Mouse (Mus musculus) cortical plate, adult 2 months (tissue): Measurements from ENCODE around the gene Wfdc1. TPM values are rescaled to one million over a fixed set of nuclear protein-coding genes. Genes with fewer than 3 reads are reported as not detected.

Experiments
- H3K27ac ChIP-seq: fragments of 200-500 bp; 2 replicates; pipeline ENCODE4 v1.5.1; 2012; ENCODE audit warnings: low read length, control low read depth, inconsistent platforms; ENCODE audit not compliant: insufficient read depth
- H3K4me1 ChIP-seq: fragments of 200-500 bp; 2 replicates; pipeline ENCODE4 v1.6.1; 2011; ENCODE audit warnings: low read length; ENCODE audit not compliant: control insufficient read depth, insufficient read depth
- H3K4me3 ChIP-seq: fragments of 200-500 bp; 2 replicates; pipeline ENCODE4 v1.5.1; 2011; ENCODE audit warnings: mild to moderate bottlenecking, low read length, control low read depth; ENCODE audit not compliant: insufficient read depth
- CTCF ChIP-seq: fragments of 200-500 bp; IDR thresholded peaks from 2 replicates; pipeline ENCODE4 v1.5.1; 2011; ENCODE audit warnings: mild to moderate bottlenecking, control low read depth, low read length; ENCODE audit not compliant: insufficient read depth; ENCODE audit errors: extremely low read depth
- POLR2A ChIP-seq: fragments of 200-500 bp; IDR thresholded peaks from 2 replicates; pipeline ENCODE4 v1.6.1; 2011; ENCODE audit warnings: mild to moderate bottlenecking, low read length, control low read depth; ENCODE audit not compliant: insufficient read depth; ENCODE audit errors: extremely low read depth
- polyA plus RNA-seq: library from polyadenylated mRNA; depleted of rRNA; stranded (reverse); fragments of >200 nt; gene quantifications from 2 replicates; pipeline ENCODE4 v1.2.3, GENCODE M21; 2012

The Wfdc1 gene
- polyA plus RNA-seq, 1 experiment = 20.3 TPM

GRCm38 (mm10) chr8:119702965-119703364, 36.8 kb downstream of the Wfdc1 start:
- no peak overlapping the region for H3K4me3 ChIP-seq
- TF ChIP-seq POLR2A (no peak), CTCF (no peak)
- H3K4me1 ChIP-seq = no peaks in the 10 kb centered on the region
- H3K27ac ChIP-seq = no peak overlapping the region

GRCm38 (mm10) chr8:119707146-119707545, 41.0 kb downstream of the Wfdc1 start:
- Histone ChIP-seq H3K27ac (no peak overlapping the region), H3K4me3 (no peak overlapping the region), H3K4me1 (no peaks in the 10 kb centered on the region)
- TF ChIP-seq POLR2A (no peak), CTCF (no peak)

DNA sequence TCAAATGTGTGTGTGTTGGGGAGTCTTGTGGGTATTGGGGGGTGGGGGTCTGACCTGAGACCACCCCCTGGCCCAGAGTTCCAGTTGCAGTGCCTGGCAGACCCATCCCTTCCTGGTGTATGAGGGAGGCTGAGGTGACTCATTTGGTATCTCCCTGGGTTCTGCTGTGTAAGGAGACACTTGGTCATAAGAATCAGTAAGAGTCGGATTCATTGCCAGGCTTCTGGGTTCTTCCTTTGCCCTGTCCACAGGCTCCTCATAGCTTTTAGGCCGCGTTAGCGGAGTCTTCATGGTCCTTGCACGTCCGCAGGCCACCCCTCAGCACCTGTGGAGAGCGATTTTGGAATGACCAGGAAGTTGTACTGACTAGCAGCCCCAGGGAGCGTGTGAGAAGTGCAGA, 42.3 kb downstream of the Wfdc1 start:
- H3K4me1 ChIP-seq = no peaks in the 10 kb centered on the region
- H3K27ac ChIP-seq = no peak overlapping the region
- H3K4me3 ChIP-seq = no peak overlapping the region
- TF ChIP-seq POLR2A (no peak), CTCF (no peak)

DNA sequence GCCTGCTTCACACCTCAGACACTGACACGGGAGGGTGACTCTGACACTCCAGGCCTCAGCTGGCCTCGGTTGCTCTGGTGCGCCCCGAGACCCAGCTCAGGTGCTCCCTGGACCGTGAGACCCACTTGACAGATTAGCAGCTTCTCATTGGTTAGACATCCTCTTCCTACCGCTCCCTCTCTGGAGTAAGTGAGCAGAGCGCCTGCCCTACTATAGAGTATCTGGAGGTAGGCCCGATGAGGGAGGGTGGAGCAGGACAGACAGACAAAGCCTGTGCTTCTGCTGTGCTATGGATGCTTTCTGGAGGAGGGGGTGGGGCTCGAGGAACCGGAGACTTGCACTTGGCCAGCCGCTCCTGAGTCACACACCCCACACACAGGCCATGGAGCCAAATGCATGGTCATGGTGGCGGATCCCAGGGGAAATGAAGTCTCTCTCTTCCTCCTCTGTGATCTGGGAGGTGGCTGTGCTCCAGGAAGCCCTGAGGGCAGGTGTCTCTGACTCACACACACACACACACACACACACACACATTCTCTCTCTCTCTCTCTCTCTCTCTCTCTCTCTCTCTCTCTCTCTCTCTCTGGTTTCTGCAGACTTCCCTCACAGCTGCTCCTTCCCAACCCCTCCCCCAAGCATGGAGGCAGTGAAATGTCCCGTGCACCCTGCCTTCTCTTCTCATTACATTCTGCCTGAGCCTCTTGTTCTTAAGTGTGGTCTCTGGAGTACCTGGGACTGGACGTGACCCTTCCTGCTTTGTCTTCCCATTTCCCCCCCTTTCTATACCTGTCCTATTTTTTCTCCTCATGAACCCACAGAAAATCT, 42.9 kb downstream of the Wfdc1 start:
- no peaks in the 10 kb centered on the region for H3K4me1 ChIP-seq
- H3K4me3 ChIP-seq = no peak overlapping the region
- no peak for TF ChIP-seq POLR2A
- no peak overlapping the region for H3K27ac ChIP-seq

DNA sequence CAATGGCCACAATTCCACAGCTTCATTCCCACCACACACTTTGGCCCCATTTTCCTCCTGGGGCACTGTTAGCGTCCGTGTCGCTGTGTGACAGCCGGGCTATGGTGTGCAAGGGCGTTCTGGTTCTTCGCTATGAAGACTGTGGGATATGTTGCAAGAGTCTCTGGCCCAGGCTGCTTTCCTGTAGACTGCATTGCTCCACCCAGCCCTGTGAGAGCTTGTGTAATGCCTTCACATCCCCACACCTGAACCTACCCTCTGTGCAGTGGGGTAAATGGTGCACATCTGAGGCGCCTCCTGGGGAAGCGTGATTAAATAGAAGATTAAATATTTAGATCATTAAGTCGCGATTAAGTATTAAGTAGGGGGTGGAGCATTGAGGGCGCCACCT, 43.5 kb downstream of the Wfdc1 start:
- TF ChIP-seq POLR2A (no peak), CTCF (no peak)
- H3K27ac ChIP-seq = no peak overlapping the region
- H3K4me1 ChIP-seq = no peaks in the 10 kb centered on the region
- no peak overlapping the region for H3K4me3 ChIP-seq

- peaks cover 2% of the 10 kb centered on the region; the same call in 1 of the 2 replicates for H3K4me1 ChIP-seq
- H3K27ac ChIP-seq = no peak overlapping the region
- no peak overlapping the region for H3K4me3 ChIP-seq
- TF ChIP-seq POLR2A = no peak
- no peak for TF ChIP-seq CTCF
Measured at GRCm38 (mm10) chr8:119712226-119712625, 46.1 kb downstream of the Wfdc1 start.

GRCm38 (mm10) chr8:119713421-119713820, 47.3 kb downstream of the Wfdc1 start:
- no peak overlapping the region for H3K27ac ChIP-seq
- no peak overlapping the region for H3K4me3 ChIP-seq
- TF ChIP-seq CTCF (no peak), POLR2A (no peak)
- H3K4me1 ChIP-seq = peaks cover 2% of the 10 kb centered on the region; the same call in 1 of the 2 replicates

DNA sequence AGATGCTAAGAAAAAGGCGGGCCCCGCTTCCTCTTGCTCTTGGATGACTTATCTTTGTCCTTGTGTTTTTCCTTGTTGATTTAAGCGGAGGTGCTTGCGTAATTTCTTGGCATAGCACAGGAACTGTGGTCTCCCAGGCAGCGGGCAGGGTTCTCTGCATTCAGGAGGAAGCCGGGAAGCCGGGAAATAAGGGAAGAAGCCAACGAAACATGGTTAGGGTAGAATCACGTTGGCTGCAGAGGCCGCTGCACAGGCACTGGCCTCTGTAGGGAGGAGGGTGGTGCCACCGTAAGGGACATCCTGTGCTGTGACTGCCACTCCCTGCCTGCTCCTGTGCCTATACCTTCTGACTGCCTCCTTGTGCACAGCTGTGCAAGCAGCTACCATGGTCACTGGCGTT, 49.1 kb downstream of the Wfdc1 start:
- Histone ChIP-seq H3K27ac (no peak overlapping the region), H3K4me3 (no peak overlapping the region), H3K4me1 (peaks cover 2% of the 10 kb centered on the region; the same call in 1 of the 2 replicates)
- TF ChIP-seq POLR2A (no peak), CTCF (no peak)

DNA sequence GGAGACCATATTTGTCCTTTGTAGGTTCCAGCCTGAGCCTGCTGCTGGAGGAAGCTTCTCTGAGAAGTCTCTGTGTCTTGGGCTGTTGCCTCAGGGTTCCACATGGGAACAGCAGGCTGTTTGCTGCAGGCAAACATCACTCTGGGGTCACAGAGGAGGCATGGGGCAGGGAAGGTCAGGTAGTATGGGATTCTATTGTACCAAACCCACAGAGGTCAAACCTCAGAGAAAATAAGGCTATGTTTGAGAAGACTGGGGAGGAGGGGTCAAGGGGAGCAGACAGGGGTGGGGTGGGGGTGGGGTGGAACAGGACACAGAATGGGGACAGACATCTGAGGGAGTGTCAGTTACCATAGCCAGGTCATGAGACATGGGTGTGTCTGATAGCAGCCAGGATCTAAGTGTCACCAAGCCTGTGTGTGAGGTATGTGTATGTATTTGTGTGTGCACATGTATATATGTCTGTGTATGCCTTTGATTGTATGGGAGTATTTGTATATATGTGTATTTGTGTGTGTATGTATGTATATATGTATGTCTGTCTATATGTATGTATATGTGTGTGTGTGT, 50.6 kb downstream of the Wfdc1 start:
- H3K4me1 ChIP-seq = peaks cover 2% of the 10 kb centered on the region; the same call in 1 of the 2 replicates
- H3K4me3 ChIP-seq = no peak overlapping the region
- H3K27ac ChIP-seq = no peak overlapping the region
- no peak for TF ChIP-seq POLR2A
- no peak for TF ChIP-seq CTCF

DNA sequence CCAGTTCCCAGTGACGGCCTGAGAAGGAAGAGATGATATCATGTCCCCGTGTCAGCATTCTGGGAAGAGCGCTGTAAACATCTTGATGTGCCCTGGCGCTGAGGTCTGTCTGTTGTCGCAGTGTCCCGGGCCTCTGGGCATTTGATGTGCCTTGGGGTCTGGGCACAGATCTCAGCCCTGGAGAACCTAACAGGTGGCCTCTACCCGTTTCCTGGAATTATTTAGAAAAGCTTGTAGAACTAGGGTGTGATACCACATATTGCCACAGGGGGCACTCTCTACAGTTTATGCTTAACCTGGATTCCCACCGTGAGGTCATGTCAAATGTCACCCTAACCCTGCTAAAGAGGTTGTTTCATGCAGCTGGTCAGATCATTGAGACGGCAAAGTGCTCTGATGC, 51.6 kb downstream of the Wfdc1 start:
- no peak overlapping the region for H3K27ac ChIP-seq
- no peak overlapping the region for H3K4me3 ChIP-seq
- TF ChIP-seq POLR2A (no peak), CTCF (peak; percentile 35; the same call in 1 of the 2 replicates)
- H3K4me1 ChIP-seq = peaks cover 2% of the 10 kb centered on the region; the same call in 1 of the 2 replicates
